Mouse (Mus musculus) forebrain, embryonic 12.5 days (tissue): ENCODE results near the gene Ppie. TPM values are rescaled to one million over a fixed set of nuclear protein-coding genes. Genes with fewer than 3 reads are reported as not detected.

Experiments used
- ATAC-seq: fragments of 200-750 bp; cut with Nextera tagmentation; 2 replicates; pipeline ENCODE4 v1.8.0; 2017; ENCODE audit warnings: moderate TSS enrichment; ENCODE audit not compliant: low FRiP score
- H3K27ac ChIP-seq: fragments of 300-500 bp; sonication (generic); 2 replicates; pipeline ENCODE4 v1.5.1; 2016; ENCODE audit warnings: mild to moderate bottlenecking
- H3K27me3 ChIP-seq: fragments of 300-500 bp; sonication (generic); 2 replicates; pipeline ENCODE4 v1.6.1; 2016; ENCODE audit warnings: mild to moderate bottlenecking
- H3K36me3 ChIP-seq: fragments of 300-500 bp; sonication (generic); replicated peaks from 2 replicates; pipeline ENCODE4 v1.6.1; 2016; ENCODE audit warnings: mild to moderate bottlenecking
- H3K4me1 ChIP-seq: fragments of 300-500 bp; sonication (generic); 2 replicates; pipeline ENCODE4 v1.6.1; 2016
- H3K4me2 ChIP-seq: fragments of 300-500 bp; sonication (generic); 2 replicates; pipeline ENCODE4 v1.6.1; 2016; ENCODE audit warnings: mild to moderate bottlenecking, moderate library complexity
- H3K4me3 ChIP-seq: fragments of 300-500 bp; sonication (generic); replicated peaks from 2 replicates; pipeline ENCODE4 v1.5.1; 2016; ENCODE audit warnings: mild to moderate bottlenecking
- H3K9ac ChIP-seq: fragments of 300-500 bp; sonication (generic); 2 replicates; pipeline ENCODE4 v1.6.1; 2016; ENCODE audit warnings: mild to moderate bottlenecking
- H3K9me3 ChIP-seq: fragments of 300-500 bp; sonication (generic); 2 replicates; pipeline ENCODE4 v1.6.1; 2016
- WGBS: fragments of 180-500 bp; shearing (Covaris S2); methylation state at CpG from one replicate; pipeline ENCODE4 v1.1.7; 2016; 5-methylcytosine and 5-hydroxymethylcytosine counted together
- polyA plus RNA-seq: library from polyadenylated mRNA; unstranded; fragments of >200 nt; fragmentation: Nextera tagmentation; extraction: Ambion mirVana; gene quantifications from 2 replicates; pipeline ENCODE4 v1.2.1, GENCODE M21; 2016

The Ppie gene
- polyA plus RNA-seq, 1 experiment from 2014 or later = 109 TPM

DNA sequence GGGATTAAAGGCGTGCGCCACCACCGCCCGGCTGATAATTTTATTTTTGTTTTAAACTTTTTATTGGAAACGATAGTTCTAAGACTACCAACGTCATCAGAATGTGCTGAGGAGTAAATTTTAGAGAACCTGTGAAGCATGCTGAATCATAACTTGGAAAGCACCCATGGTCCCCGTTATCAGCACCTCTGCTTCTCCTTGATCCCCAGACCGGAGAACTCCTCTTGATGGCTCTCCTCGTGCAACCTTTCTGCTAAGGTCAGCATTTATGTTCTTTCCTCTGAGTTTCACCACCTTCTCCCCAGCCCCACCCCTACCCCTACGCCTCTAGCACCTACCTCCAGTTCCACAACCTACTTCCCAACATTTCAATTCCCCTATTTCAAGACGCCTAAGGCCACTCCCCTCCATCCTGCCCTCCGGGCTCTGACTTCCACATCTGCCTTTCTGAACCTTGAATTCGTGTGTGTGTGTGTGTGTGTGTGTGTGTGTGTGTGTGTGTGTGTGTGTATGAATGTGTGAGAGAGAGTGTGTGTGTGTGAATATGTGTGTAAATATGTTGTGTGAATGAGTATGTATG, 56.3 kb downstream of the Ppie start:
- Histone ChIP-seq H3K9ac (peak overlapping the region; percentile 21; the same call in 1 of the 2 replicates), H3K9me3 (no peaks in the 10 kb centered on the region), H3K4me3 (no peak overlapping the region), H3K36me3 (no peaks in the 10 kb centered on the region), H3K27me3 (no peaks in the 10 kb centered on the region; the same call in 1 of the 2 replicates), H3K4me1 (peaks cover 5% of the 10 kb centered on the region; the same call in 1 of the 2 replicates), H3K4me2 (no peak overlapping the region), H3K27ac (no peak overlapping the region)
- 68% methylated on average over 13 of the region's 13 CpGs for WGBS
- no peak for ATAC-seq

DNA sequence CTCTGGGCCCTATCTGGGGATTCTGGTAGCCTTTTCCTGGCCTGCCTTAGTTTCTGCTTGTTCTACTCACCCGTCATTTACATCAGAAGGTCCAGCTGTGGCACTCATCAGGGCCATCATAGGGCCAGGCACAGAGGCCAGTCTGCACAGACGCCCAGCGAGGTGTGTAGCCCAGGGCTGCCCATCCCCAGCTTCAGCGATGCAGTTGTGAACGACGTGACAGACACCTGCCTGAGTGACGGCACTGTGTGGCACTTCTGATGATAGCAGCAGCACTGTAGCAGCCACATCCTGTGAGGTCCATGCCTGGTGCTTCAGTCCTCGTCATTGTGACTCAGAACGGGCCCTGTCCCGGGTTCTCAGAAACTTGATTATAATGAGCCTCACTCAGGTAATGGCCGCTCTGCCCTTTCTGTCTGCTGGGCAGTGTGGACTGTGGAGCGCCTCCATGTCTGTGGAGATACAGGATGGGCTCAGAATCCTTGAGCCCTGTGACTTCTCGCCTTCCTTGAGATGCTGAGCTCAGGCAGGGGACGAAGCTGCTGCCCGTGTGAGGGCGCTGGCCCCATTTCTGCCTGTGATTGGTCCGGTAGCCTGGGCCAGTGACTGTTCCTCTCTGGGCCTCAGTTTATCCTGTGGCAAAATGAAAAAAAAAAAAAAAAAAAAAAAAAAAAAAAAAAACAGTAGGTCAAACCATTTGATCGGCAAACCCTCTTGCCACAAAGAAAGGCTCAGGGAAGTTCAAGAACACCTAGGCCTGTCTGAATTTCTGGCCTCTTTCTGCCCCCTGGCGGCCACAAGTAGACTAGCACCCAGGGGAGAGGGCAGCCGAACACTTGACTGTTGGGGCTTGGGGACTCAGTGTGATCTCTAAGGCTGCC, 57.2 kb downstream of the Ppie start:
- Histone ChIP-seq H3K36me3 (no peaks in the 10 kb centered on the region), H3K4me2 (no peak overlapping the region), H3K9me3 (no peaks in the 10 kb centered on the region), H3K27me3 (no peaks in the 10 kb centered on the region; the same call in 1 of the 2 replicates), H3K4me1 (peaks cover 5% of the 10 kb centered on the region; the same call in 1 of the 2 replicates), H3K27ac (no peak overlapping the region), H3K4me3 (no peak overlapping the region), H3K9ac (no peak overlapping the region)
- peak; percentile 62 for ATAC-seq
- WGBS = 67% methylated on average over 20 of the region's 20 CpGs

DNA sequence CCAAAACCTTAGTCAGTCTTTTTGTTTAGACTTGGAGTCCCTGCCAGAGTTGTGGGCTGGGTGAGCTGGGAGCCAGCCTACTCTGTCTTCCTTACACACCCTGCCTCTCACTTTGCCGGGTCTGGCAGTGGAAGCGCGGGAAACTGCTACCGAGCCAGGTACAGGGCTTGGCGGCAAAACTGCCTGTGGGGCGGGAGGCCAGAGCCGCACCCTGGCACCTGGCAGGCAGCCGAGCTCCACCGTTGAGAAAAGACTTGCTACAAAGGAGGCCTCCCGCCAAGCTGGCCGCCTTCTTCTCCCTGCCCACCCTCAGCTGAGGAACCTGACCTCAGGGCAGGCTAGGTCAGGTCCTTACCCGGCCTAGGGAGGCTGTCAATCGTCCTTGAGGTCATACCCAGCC, 59.0 kb downstream of the Ppie start:
- 40% methylated on average over 13 of the region's 13 CpGs for WGBS
- ATAC-seq = no peak
- H3K27ac ChIP-seq = no peak overlapping the region

DNA sequence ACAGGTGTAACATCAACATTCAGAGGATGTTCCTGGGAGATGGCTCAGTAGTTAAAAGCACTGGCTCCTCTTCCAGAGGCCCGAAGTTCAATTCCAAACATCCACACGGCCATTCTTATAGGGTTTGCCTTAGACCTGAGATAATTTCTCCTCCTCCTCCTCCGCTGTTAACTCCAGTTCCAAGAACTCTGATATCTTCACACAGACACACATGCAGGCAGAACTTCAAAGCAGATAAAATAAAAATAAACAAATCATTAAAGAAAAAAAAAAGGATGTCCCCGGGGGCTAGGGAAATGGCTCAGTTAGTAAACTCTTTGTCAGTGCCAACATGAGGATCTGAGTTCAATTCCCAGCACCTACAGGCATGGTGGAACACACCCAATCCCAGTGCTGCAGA, 61.5 kb downstream of the Ppie start:
- H3K4me3 ChIP-seq = no peak overlapping the region
- ATAC-seq = no peak
- 89% methylated on average over 4 of the region's 4 CpGs for WGBS
- peaks cover 5% of the 10 kb centered on the region; the same call in 1 of the 2 replicates for H3K4me1 ChIP-seq
- no peaks in the 10 kb centered on the region; the same call in 1 of the 2 replicates for H3K27me3 ChIP-seq
- no peak overlapping the region for H3K9ac ChIP-seq
- H3K36me3 ChIP-seq = no peaks in the 10 kb centered on the region
- no peak overlapping the region for H3K27ac ChIP-seq
- H3K4me2 ChIP-seq = no peak overlapping the region
- H3K9me3 ChIP-seq = no peaks in the 10 kb centered on the region

More for the DNA sequence above, 59.0 kb downstream of the Ppie start:
- Histone ChIP-seq H3K9ac (no peak overlapping the region), H3K4me2 (no peak overlapping the region), H3K9me3 (no peaks in the 10 kb centered on the region), H3K4me1 (peaks cover 5% of the 10 kb centered on the region; the same call in 1 of the 2 replicates), H3K36me3 (no peaks in the 10 kb centered on the region), H3K4me3 (no peak overlapping the region), H3K27me3 (no peaks in the 10 kb centered on the region; the same call in 1 of the 2 replicates)

Other genes with a start within 250 kb of the Ppie start
- 21.7 TPM in 2 replicates for gene Mfsd2a, start 178.8 kb downstream of the Ppie start, polyA plus RNA-seq
- 84.0 and 84.3 TPM in 2 replicates for gene Mycl, start 144.3 kb downstream of the Ppie start, polyA plus RNA-seq
- gene Trit1, start 123.4 kb downstream of the Ppie start, polyA plus RNA-seq = 29.3 and 29.7 TPM in 2 replicates
- 0.17 and 0.24 TPM in 2 replicates for gene Bmp8b, start 34.8 kb downstream of the Ppie start, polyA plus RNA-seq
- gene Oxct2b, start 23.7 kb downstream of the Ppie start, polyA plus RNA-seq = 0.15 and 0.17 TPM in 2 replicates
- gene Hpcal4, start 43.3 kb upstream of the Ppie start, polyA plus RNA-seq = 2.5 and 2.6 TPM in 2 replicates
- gene Nt5c1a, start 61.6 kb upstream of the Ppie start, polyA plus RNA-seq = not detected in 2 replicates
- gene Heyl, start 93.6 kb upstream of the Ppie start, polyA plus RNA-seq = 5.1 and 5.9 TPM in 2 replicates
- 35.5 and 36.0 TPM in 2 replicates for gene Pabpc4, start 122.4 kb upstream of the Ppie start, polyA plus RNA-seq
- gene Oxct2a, start 183.7 kb upstream of the Ppie start, polyA plus RNA-seq = not detected in 2 replicates
- gene Bmp8a, start 203.3 kb upstream of the Ppie start, polyA plus RNA-seq = 0.29 TPM in 1 of 2 replicates, not detected in the other